Mouse (Mus musculus) gastrocnemius, adult 2 months (tissue): ENCODE results near the gene Arap2. TPM values are rescaled to one million over a fixed set of nuclear protein-coding genes. Genes with fewer than 3 reads are reported as not detected.
A peak's percentile ranks its signal among the peaks of the same experiment; 100 is the strongest.

ENCODE experiments used
- DNase-seq: peaks from one replicate; pipeline ENCODE4 v3.0.0; 2022
- H3K27ac ChIP-seq: fragments of 200-600 bp; 2 replicates; pipeline ENCODE4 v1.8.1; 2022; ENCODE audit warnings: mild to moderate bottlenecking
- H3K4me3 ChIP-seq: fragments of 200-600 bp; 2 replicates; pipeline ENCODE4 v1.8.1; 2022; ENCODE audit warnings: mild to moderate bottlenecking, moderate library complexity
- CTCF ChIP-seq: fragments of 200-600 bp; IDR thresholded peaks from 2 replicates; pipeline ENCODE4 v1.8.1; 2022; ENCODE audit warnings: antibody characterized with exemption, mild to moderate bottlenecking, moderate library complexity
- intact Hi-C: fragments of 180-260 bp; cut with DNase I; formaldehyde crosslinking; loops from one replicate; pipeline ENCODE4 v1.15.1; 2025
- total RNA-seq, 2 experiments: library from RNA; stranded (reverse); gene quantifications; 2 replicates each; pipeline ENCODE4 v1.2.3; 2021

Gene Arap2
- total RNA-seq, 2 experiments from 2014 or later: 1.0 to 1.9 TPM

DNA sequence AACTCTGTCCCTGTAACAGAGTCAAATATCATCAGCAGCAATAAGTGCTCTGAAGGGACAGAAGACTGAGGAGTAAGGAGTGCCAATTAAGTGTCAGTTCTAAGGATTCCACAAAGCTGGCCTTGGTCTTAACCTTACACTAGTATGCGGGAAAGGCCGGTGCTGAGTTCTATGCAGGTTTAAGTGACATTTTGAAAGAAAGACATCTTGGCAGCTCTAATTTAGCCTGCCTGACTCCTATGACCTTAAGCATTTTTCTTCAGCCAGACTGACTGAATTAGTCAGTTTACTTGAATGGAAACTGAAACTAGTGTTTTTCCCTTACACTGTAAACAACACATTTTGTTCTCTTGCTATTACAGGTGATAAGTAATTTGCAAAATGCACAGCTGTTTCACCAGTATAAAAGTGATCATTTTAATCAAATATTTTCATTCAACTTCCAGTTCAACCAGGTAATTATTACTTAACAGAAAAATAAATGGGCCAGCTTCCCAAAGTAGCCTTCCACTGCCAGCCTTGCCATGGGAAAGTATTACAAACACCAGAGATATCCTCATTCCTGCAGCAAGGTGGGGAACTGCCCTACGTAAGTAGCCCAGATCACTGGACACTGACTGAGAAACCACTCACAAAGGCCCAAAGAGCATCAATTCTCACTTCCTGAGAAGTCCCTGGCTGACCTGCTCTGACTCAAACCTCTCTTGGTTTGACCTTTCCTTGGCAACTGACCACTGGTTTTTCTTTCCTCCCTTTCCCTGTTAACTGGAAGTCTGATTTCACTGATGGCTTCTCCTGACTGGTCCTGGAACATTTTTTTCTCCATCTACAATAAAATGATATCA is 42.5 kb downstream of the Arap2 start:
- no peak for DNase-seq
- no peak for TF ChIP-seq CTCF
- intact Hi-C loops: no loop called here
- Histone ChIP-seq H3K4me3 (no peak overlapping the region), H3K27ac (no peak overlapping the region)

GRCm38 (mm10) chr5:62716468-62716867 is 49.5 kb downstream of the Arap2 start:
- no peak for TF ChIP-seq CTCF
- Histone ChIP-seq H3K27ac (no peak overlapping the region), H3K4me3 (no peak overlapping the region)
- no peak for DNase-seq
- intact Hi-C loops: no loop called here

- intact Hi-C loops: no loop called here
- Histone ChIP-seq H3K27ac (no peak overlapping the region; the same call in 1 of the 2 replicates), H3K4me3 (no peak overlapping the region)
- no peak for TF ChIP-seq CTCF
- DNase-seq: no peak
These were observed 50.0 kb downstream of the Arap2 start for GRCm38 (mm10) chr5:62715977-62716376.

- intact Hi-C loops: no loop called here
- no peak for DNase-seq
- TF ChIP-seq CTCF: no peak
- no peak overlapping the region for H3K27ac ChIP-seq
- no peak overlapping the region for H3K4me3 ChIP-seq
These were observed 50.5 kb downstream of the Arap2 start for GRCm38 (mm10) chr5:62715436-62715835.

- no peak for DNase-seq
- intact Hi-C loops: no loop called here
- Histone ChIP-seq H3K4me3 (no peak overlapping the region), H3K27ac (no peak overlapping the region)
- no peak for TF ChIP-seq CTCF
These were observed 55.0 kb downstream of the Arap2 start for GRCm38 (mm10) chr5:62710955-62711354.

GRCm38 (mm10) chr5:62706900-62707299 is 59.1 kb downstream of the Arap2 start:
- no peak for DNase-seq
- Histone ChIP-seq H3K4me3 (no peak overlapping the region), H3K27ac (no peak overlapping the region)
- TF ChIP-seq CTCF: peak; percentile 43
- intact Hi-C loops: no loop called here

- H3K4me3 ChIP-seq: no peak overlapping the region
- no peak for DNase-seq
- no peak overlapping the region for H3K27ac ChIP-seq
- intact Hi-C loops: no loop called here
- TF ChIP-seq CTCF: no peak
These were observed 76.0 kb downstream of the Arap2 start for GRCm38 (mm10) chr5:62689965-62690364.

DNA sequence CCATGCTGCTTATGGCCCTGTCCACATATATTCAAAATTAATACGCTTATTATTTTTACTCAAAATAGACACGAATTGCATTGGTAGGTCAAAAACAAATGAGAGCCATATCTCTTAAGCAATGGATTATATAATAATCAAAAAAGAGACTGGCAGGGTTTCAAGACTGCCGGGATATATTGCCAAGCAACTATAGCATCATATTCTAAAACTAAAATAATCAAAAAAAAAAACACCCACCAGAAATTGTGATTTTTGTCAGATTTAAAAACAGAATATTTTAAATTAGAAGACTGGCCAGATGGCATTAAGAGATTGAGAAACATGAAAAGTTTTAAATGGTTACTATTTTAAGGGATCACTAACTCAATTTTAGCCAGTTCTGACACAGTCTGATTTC is 82.2 kb downstream of the Arap2 start:
- no peak for TF ChIP-seq CTCF
- intact Hi-C loops: no loop called here
- Histone ChIP-seq H3K27ac (no peak overlapping the region), H3K4me3 (no peak overlapping the region)
- no peak for DNase-seq

DNA sequence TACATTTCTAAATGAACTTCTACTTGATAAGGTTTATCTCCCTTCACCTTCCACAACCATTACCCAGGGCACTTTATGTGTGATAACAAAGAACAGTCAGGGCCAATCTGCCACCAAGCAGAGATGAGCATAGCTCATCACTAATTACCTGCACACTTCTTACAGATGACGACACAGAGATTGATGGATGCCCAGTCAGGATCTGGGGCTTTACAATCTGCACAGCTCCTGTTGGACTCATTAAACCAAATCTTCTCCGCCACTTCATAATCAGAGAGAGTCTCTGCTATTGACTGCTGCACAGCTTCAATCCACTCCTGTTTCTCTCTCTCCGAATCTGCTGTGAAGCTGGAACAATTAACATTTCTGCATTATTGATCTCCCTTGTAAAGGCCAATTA is 82.8 kb downstream of the Arap2 start:
- intact Hi-C loops: no loop called here
- Histone ChIP-seq H3K4me3 (no peak overlapping the region), H3K27ac (no peak overlapping the region)
- no peak for TF ChIP-seq CTCF
- DNase-seq: no peak

GRCm38 (mm10) chr5:62677390-62677789 is 88.6 kb downstream of the Arap2 start:
- H3K27ac ChIP-seq: no peak overlapping the region
- intact Hi-C loops: no loop called here
- no peak for DNase-seq
- no peak for TF ChIP-seq CTCF
- H3K4me3 ChIP-seq: no peak overlapping the region

- Histone ChIP-seq H3K4me3 (no peak overlapping the region), H3K27ac (no peak overlapping the region)
- no peak for TF ChIP-seq CTCF
- intact Hi-C loops: no loop called here
- DNase-seq: no peak
These were observed 93.1 kb downstream of the Arap2 start for GRCm38 (mm10) chr5:62672736-62673436.

DNA sequence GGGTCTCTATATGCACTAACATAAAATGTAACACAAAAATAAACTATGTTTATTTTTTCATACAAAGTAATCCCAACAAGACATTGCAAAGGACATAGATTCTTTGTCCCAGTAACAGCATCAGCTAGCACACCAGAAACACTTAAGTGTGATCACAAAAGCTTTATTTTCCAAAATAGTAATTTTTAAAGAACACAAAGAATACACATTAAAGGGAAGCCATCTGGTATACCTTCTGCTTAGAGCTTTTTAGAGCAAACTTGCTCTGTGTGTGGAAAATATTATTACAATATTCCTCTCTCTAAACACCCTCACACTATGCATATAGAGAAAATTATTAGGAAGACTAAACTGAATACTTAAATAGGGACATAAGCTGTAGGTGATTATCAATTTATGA is 100.6 kb downstream of the Arap2 start:
- intact Hi-C loops: no loop called here
- H3K27ac ChIP-seq: no peak overlapping the region
- no peak overlapping the region for H3K4me3 ChIP-seq
- TF ChIP-seq CTCF: no peak
- no peak for DNase-seq

DNA sequence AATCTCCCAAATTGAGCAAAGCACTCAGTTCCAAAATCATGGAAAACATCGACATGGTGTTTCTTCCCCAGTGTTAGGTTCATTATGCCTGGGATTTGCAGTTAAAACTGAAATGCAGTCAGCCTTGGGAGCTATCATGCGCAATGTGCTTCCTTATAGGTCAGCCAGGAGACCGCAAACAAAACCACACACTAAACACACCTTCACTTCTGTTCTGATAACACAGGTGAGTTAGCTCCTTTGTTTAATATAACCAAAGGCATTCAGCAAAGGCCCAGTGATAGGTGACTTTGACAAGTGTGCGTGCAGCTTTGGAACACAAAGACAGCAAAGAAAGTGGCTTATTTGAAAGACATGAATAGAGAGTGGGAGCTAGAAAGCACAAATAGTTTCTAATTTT is 101.1 kb downstream of the Arap2 start:
- DNase-seq: no peak
- Histone ChIP-seq H3K4me3 (no peak overlapping the region), H3K27ac (no peak overlapping the region)
- intact Hi-C loops: no loop called here
- no peak for TF ChIP-seq CTCF

GRCm38 (mm10) chr5:62663206-62663605 is 102.8 kb downstream of the Arap2 start:
- intact Hi-C loops: no loop called here
- no peak for TF ChIP-seq CTCF
- H3K27ac ChIP-seq: no peak overlapping the region

More at GRCm38 (mm10) chr5:62663206-62663605, 102.8 kb downstream of the Arap2 start:
- no peak overlapping the region for H3K4me3 ChIP-seq
- no peak for DNase-seq
